Mouse (Mus musculus): ENCODE results near the gene Ppie. TPM values are rescaled to one million over a fixed set of nuclear protein-coding genes. Genes with fewer than 3 reads are reported as not detected.

The Ppie gene
- polyA plus RNA-seq, 1 experiment from 2014 or later: 110 TPM

DNA sequence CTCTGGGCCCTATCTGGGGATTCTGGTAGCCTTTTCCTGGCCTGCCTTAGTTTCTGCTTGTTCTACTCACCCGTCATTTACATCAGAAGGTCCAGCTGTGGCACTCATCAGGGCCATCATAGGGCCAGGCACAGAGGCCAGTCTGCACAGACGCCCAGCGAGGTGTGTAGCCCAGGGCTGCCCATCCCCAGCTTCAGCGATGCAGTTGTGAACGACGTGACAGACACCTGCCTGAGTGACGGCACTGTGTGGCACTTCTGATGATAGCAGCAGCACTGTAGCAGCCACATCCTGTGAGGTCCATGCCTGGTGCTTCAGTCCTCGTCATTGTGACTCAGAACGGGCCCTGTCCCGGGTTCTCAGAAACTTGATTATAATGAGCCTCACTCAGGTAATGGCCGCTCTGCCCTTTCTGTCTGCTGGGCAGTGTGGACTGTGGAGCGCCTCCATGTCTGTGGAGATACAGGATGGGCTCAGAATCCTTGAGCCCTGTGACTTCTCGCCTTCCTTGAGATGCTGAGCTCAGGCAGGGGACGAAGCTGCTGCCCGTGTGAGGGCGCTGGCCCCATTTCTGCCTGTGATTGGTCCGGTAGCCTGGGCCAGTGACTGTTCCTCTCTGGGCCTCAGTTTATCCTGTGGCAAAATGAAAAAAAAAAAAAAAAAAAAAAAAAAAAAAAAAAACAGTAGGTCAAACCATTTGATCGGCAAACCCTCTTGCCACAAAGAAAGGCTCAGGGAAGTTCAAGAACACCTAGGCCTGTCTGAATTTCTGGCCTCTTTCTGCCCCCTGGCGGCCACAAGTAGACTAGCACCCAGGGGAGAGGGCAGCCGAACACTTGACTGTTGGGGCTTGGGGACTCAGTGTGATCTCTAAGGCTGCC is 57.2 kb downstream of the Ppie start:
- Histone ChIP-seq H3K36me3 (ENCODE audit: insufficient read depth) (no peaks in the 10 kb centered on the region), H3K9ac (no peak overlapping the region), H3K9me3 (ENCODE audit: low read depth, low read length) (no peaks in the 10 kb centered on the region), H3K27ac (ENCODE audit: low read depth) (no peak overlapping the region), H3K4me1 (ENCODE audit: insufficient read depth) (no peaks in the 10 kb centered on the region), H3K4me3 (ENCODE audit: low read depth, low read length) (no peak overlapping the region), H3K4me2 (no peak overlapping the region), H3K27me3 (ENCODE audit: insufficient read depth, low read length) (no peaks in the 10 kb centered on the region)
- TF ChIP-seq CTCF (IDR thresholded peaks at IDR 0.05; ENCODE audit: low read depth): peak; percentile 91
- ATAC-seq (ENCODE audit: insufficient read depth): peak; percentile 61; the same call in 1 of the 2 replicates
- 68% methylated on average over 20 of the region's 20 CpGs for WGBS
- DNase-seq: peak; percentile 81

DNA sequence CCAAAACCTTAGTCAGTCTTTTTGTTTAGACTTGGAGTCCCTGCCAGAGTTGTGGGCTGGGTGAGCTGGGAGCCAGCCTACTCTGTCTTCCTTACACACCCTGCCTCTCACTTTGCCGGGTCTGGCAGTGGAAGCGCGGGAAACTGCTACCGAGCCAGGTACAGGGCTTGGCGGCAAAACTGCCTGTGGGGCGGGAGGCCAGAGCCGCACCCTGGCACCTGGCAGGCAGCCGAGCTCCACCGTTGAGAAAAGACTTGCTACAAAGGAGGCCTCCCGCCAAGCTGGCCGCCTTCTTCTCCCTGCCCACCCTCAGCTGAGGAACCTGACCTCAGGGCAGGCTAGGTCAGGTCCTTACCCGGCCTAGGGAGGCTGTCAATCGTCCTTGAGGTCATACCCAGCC is 59.0 kb downstream of the Ppie start:
- no peak overlapping the region for H3K27ac ChIP-seq (ENCODE audit: low read depth)
- no peaks in the 10 kb centered on the region for H3K9me3 ChIP-seq (ENCODE audit: low read depth, low read length)
- no peaks in the 10 kb centered on the region for H3K4me1 ChIP-seq (ENCODE audit: insufficient read depth)
- no peak for TF ChIP-seq CTCF (IDR thresholded peaks at IDR 0.05; ENCODE audit: low read depth)
- ATAC-seq (ENCODE audit: insufficient read depth) (no peak), DNase-seq (peak; percentile 33)
- no peaks in the 10 kb centered on the region for H3K36me3 ChIP-seq (ENCODE audit: insufficient read depth)
- H3K4me2 ChIP-seq: no peak overlapping the region
- H3K27me3 ChIP-seq (ENCODE audit: insufficient read depth, low read length): no peaks in the 10 kb centered on the region
- 38% methylated on average over 13 of the region's 13 CpGs for WGBS
- no peak overlapping the region for H3K4me3 ChIP-seq (ENCODE audit: low read depth, low read length)
- no peak overlapping the region for H3K9ac ChIP-seq

DNA sequence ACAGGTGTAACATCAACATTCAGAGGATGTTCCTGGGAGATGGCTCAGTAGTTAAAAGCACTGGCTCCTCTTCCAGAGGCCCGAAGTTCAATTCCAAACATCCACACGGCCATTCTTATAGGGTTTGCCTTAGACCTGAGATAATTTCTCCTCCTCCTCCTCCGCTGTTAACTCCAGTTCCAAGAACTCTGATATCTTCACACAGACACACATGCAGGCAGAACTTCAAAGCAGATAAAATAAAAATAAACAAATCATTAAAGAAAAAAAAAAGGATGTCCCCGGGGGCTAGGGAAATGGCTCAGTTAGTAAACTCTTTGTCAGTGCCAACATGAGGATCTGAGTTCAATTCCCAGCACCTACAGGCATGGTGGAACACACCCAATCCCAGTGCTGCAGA is 61.5 kb downstream of the Ppie start:
- Histone ChIP-seq H3K9me3 (ENCODE audit: low read depth, low read length) (no peaks in the 10 kb centered on the region), H3K36me3 (ENCODE audit: insufficient read depth) (no peaks in the 10 kb centered on the region), H3K4me3 (ENCODE audit: low read depth, low read length) (no peak overlapping the region), H3K9ac (no peak overlapping the region), H3K27ac (ENCODE audit: low read depth) (no peak overlapping the region), H3K4me1 (ENCODE audit: insufficient read depth) (no peaks in the 10 kb centered on the region), H3K4me2 (no peak overlapping the region), H3K27me3 (ENCODE audit: insufficient read depth, low read length) (no peaks in the 10 kb centered on the region)
- no peak for ATAC-seq (ENCODE audit: insufficient read depth)
- no peak for DNase-seq
- WGBS: 38% methylated on average over 4 of the region's 4 CpGs
- no peak for TF ChIP-seq CTCF (IDR thresholded peaks at IDR 0.05; ENCODE audit: low read depth)

Other genes starting within 250 kb of the Ppie start
- gene Mfsd2a, start 178.8 kb downstream of the Ppie start, polyA plus RNA-seq (2014; fragmentation: Nextera tagmentation; extraction: Ambion mirVana): 1.1 and 1.4 TPM in 2 replicates
- gene Mycl, start 144.3 kb downstream of the Ppie start, polyA plus RNA-seq (2014; fragmentation: Nextera tagmentation; extraction: Ambion mirVana): 15.2 and 16.5 TPM in 2 replicates
- 16.4 and 20.9 TPM in 2 replicates for gene Trit1, start 123.4 kb downstream of the Ppie start, polyA plus RNA-seq (2014; fragmentation: Nextera tagmentation; extraction: Ambion mirVana)
- gene Bmp8b, start 34.8 kb downstream of the Ppie start, polyA plus RNA-seq (2014; fragmentation: Nextera tagmentation; extraction: Ambion mirVana): 0.70 and 0.79 TPM in 2 replicates
- not detected in 2 replicates for gene Oxct2b, start 23.7 kb downstream of the Ppie start, polyA plus RNA-seq (2014; fragmentation: Nextera tagmentation; extraction: Ambion mirVana)
- gene Hpcal4, start 43.3 kb upstream of the Ppie start, polyA plus RNA-seq (2014; fragmentation: Nextera tagmentation; extraction: Ambion mirVana): 0.23 and 0.37 TPM in 2 replicates
- gene Nt5c1a, start 61.6 kb upstream of the Ppie start, polyA plus RNA-seq (2014; fragmentation: Nextera tagmentation; extraction: Ambion mirVana): 0.20 TPM in 1 of 2 replicates, not detected in the other
- 34.9 and 36.9 TPM in 2 replicates for gene Heyl, start 93.6 kb upstream of the Ppie start, polyA plus RNA-seq (2014; fragmentation: Nextera tagmentation; extraction: Ambion mirVana)
- 46.1 and 50.0 TPM in 2 replicates for gene Pabpc4, start 122.4 kb upstream of the Ppie start, polyA plus RNA-seq (2014; fragmentation: Nextera tagmentation; extraction: Ambion mirVana)
- not detected in 2 replicates for gene Oxct2a, start 183.7 kb upstream of the Ppie start, polyA plus RNA-seq (2014; fragmentation: Nextera tagmentation; extraction: Ambion mirVana)
- gene Bmp8a, start 203.3 kb upstream of the Ppie start, polyA plus RNA-seq (2014; fragmentation: Nextera tagmentation; extraction: Ambion mirVana): 0.11 and 0.30 TPM in 2 replicates

Data from lung, embryonic 14.5 days (tissue).